Mouse (Mus musculus): Measurements from ENCODE around the gene Mymx.
"Not testable (repeated sequence)": the region's sequence is repeated elsewhere in the genome, so short reads cannot be mapped to it uniquely, and the experiment has no call there.

Mymx gene

GRCm38 (mm10) chr17:45601877-45602304 is at the start of gene Mymx:
Gene Mymx, minus strand, starts transcription at chr17:45602102.
- DNase-seq (ENCODE audit: low read depth, low spot score): no peak

GRCm38 (mm10) chr17:45644185-45644584 is 42.3 kb upstream of the Mymx start:
- DNase-seq (ENCODE audit: low read depth, low spot score): no peak

GRCm38 (mm10) chr17:45642701-45643100 is 40.8 kb upstream of the Mymx start:
- DNase-seq (ENCODE audit: low read depth, low spot score): peak; percentile 76

- DNase-seq (ENCODE audit: low read depth, low spot score): no peak
Measured at GRCm38 (mm10) chr17:45641981-45642380, 40.1 kb upstream of the Mymx start.

- no peak for DNase-seq (ENCODE audit: low read depth, low spot score)
Measured at GRCm38 (mm10) chr17:45638596-45639295, 36.8 kb upstream of the Mymx start.

GRCm38 (mm10) chr17:45634033-45634432 is 32.1 kb upstream of the Mymx start:
- DNase-seq (ENCODE audit: low read depth, low spot score): no peak

GRCm38 (mm10) chr17:45631940-45632339 is 30.0 kb upstream of the Mymx start:
- no peak for DNase-seq (ENCODE audit: low read depth, low spot score)

GRCm38 (mm10) chr17:45630992-45631391 is 29.1 kb upstream of the Mymx start:
- no peak for DNase-seq (ENCODE audit: low read depth, low spot score)

- DNase-seq (ENCODE audit: low read depth, low spot score): peak; percentile 67
Measured at GRCm38 (mm10) chr17:45629861-45630694, 28.2 kb upstream of the Mymx start.

GRCm38 (mm10) chr17:45628885-45629855 is 27.3 kb upstream of the Mymx start:
- DNase-seq (ENCODE audit: low read depth, low spot score): no peak

GRCm38 (mm10) chr17:45628160-45628559 is 26.3 kb upstream of the Mymx start:
- no peak for DNase-seq (ENCODE audit: low read depth, low spot score)

GRCm38 (mm10) chr17:45626577-45627134 is 24.8 kb upstream of the Mymx start:
- peak; percentile 91 for DNase-seq (ENCODE audit: low read depth, low spot score)

GRCm38 (mm10) chr17:45623425-45623824 is 21.5 kb upstream of the Mymx start:
- DNase-seq (ENCODE audit: low read depth, low spot score): not testable (repeated sequence)

- DNase-seq (ENCODE audit: low read depth, low spot score): no peak
Measured at GRCm38 (mm10) chr17:45619386-45620256, 17.7 kb upstream of the Mymx start.

GRCm38 (mm10) chr17:45618941-45619385 is 17.1 kb upstream of the Mymx start:
- no peak for DNase-seq (ENCODE audit: low read depth, low spot score)

GRCm38 (mm10) chr17:45617655-45618054 is 15.8 kb upstream of the Mymx start:
- DNase-seq (ENCODE audit: low read depth, low spot score): no peak

GRCm38 (mm10) chr17:45616679-45617078 is 14.8 kb upstream of the Mymx start:
- DNase-seq (ENCODE audit: low read depth, low spot score): no peak

- no peak for DNase-seq (ENCODE audit: low read depth, low spot score)
Measured at GRCm38 (mm10) chr17:45616046-45616650, 14.2 kb upstream of the Mymx start.

GRCm38 (mm10) chr17:45612921-45613320 is 11.0 kb upstream of the Mymx start:
- DNase-seq (ENCODE audit: low read depth, low spot score): no peak

- DNase-seq (ENCODE audit: low read depth, low spot score): no peak
Measured at GRCm38 (mm10) chr17:45612008-45612407, 10.1 kb upstream of the Mymx start.
